Mouse (Mus musculus) midbrain, embryonic 14.5 days (tissue): ENCODE data around the gene Tgfbr2. TPM values are rescaled to one million over a fixed set of nuclear protein-coding genes. Genes with fewer than 3 reads are reported as not detected.

ENCODE experiments used
- ATAC-seq: fragments of 200-750 bp; cut with Nextera tagmentation; 2 replicates; pipeline ENCODE4 v1.8.0; 2017; ENCODE audit warnings: moderate number of reproducible peaks, moderate library complexity; ENCODE audit not compliant: low FRiP score, low TSS enrichment
- DNase-seq: peaks from one replicate; pipeline ENCODE4 v3.0.0-alpha.2; 2015
- H3K27ac ChIP-seq: fragments of 300-500 bp; sonication (generic); replicated peaks from 2 replicates; pipeline ENCODE4 v1.5.1; 2014; ENCODE audit warnings: mild to moderate bottlenecking, low read depth, low read length, moderate library complexity
- H3K27me3 ChIP-seq: fragments of 300-500 bp; sonication (generic); 2 replicates; pipeline ENCODE4 v1.6.1; 2014; ENCODE audit warnings: low read length, control low read depth, mixed read lengths; ENCODE audit not compliant: control insufficient read depth, insufficient read depth
- H3K36me3 ChIP-seq: fragments of 300-500 bp; sonication (generic); 2 replicates; pipeline ENCODE4 v1.6.1; 2014; ENCODE audit warnings: low read length, control low read depth; ENCODE audit not compliant: control insufficient read depth, insufficient read depth
- H3K4me1 ChIP-seq: fragments of 300-500 bp; sonication (generic); 2 replicates; pipeline ENCODE4 v1.6.1; 2014; ENCODE audit warnings: mild to moderate bottlenecking, antibody characterized with exemption, low read length, control low read depth; ENCODE audit not compliant: control insufficient read depth, insufficient read depth
- H3K4me2 ChIP-seq: fragments of 300-500 bp; sonication (generic); 2 replicates; pipeline ENCODE4 v1.6.1; 2014; ENCODE audit warnings: mild to moderate bottlenecking, low read length, moderate library complexity
- H3K4me3 ChIP-seq: fragments of 300-500 bp; sonication (generic); replicated peaks from 2 replicates; pipeline ENCODE4 v1.5.1; 2014; ENCODE audit warnings: low read depth, low read length
- H3K9ac ChIP-seq: fragments of 300-500 bp; sonication (generic); replicated peaks from 2 replicates; pipeline ENCODE4 v1.6.1; 2014; ENCODE audit warnings: mild to moderate bottlenecking, low read length, moderate library complexity
- H3K9me3 ChIP-seq: fragments of 300-500 bp; sonication (generic); 2 replicates; pipeline ENCODE4 v1.6.1; 2016; ENCODE audit warnings: low read length, control low read depth, mixed read lengths; ENCODE audit not compliant: control insufficient read depth
- WGBS: fragments of 180-500 bp; shearing (Covaris S2); extraction: QIAGEN DNeasy Blood & Tissue Kit; methylation state at CpG from one replicate; pipeline ENCODE4 v1.1.7; 2014; 5-methylcytosine and 5-hydroxymethylcytosine counted together
- polyA plus RNA-seq: library from polyadenylated mRNA; unstranded; fragments of >200 nt; fragmentation: Nextera tagmentation; extraction: Ambion mirVana; gene quantifications from 2 replicates; pipeline ENCODE4 v1.2.1, GENCODE M21; 2014

Gene Tgfbr2
- polyA plus RNA-seq, 1 experiment from 2014 or later: 10.4 TPM

GRCm38 (mm10) chr9:116137645-116138044, 37.5 kb downstream of the Tgfbr2 start:
- WGBS: 83% methylated on average over 3 of the region's 3 CpGs
- Histone ChIP-seq H3K27me3 (no peaks in the 10 kb centered on the region), H3K36me3 (no peaks in the 10 kb centered on the region), H3K27ac (no peak overlapping the region), H3K4me1 (no peaks in the 10 kb centered on the region), H3K4me3 (no peak overlapping the region), H3K9me3 (no peaks in the 10 kb centered on the region), H3K9ac (no peak overlapping the region), H3K4me2 (no peak overlapping the region)
- ATAC-seq (no peak), DNase-seq (no peak)

- 55% methylated on average over 5 of the region's 5 CpGs for WGBS
- ATAC-seq: no peak
- no peak overlapping the region for H3K27ac ChIP-seq
Measured at GRCm38 (mm10) chr9:116136811-116137210, 38.3 kb downstream of the Tgfbr2 start.

GRCm38 (mm10) chr9:116136146-116136545, 39.0 kb downstream of the Tgfbr2 start:
- Histone ChIP-seq H3K27me3 (no peaks in the 10 kb centered on the region), H3K4me2 (no peak overlapping the region), H3K27ac (no peak overlapping the region), H3K36me3 (no peaks in the 10 kb centered on the region), H3K9ac (no peak overlapping the region), H3K4me3 (no peak overlapping the region), H3K4me1 (no peaks in the 10 kb centered on the region), H3K9me3 (no peaks in the 10 kb centered on the region)
- DNase-seq (no peak), ATAC-seq (no peak)
- 70% methylated on average over 6 of the region's 6 CpGs for WGBS

More at GRCm38 (mm10) chr9:116136811-116137210, 38.3 kb downstream of the Tgfbr2 start:
- no peaks in the 10 kb centered on the region for H3K27me3 ChIP-seq
- no peak overlapping the region for H3K4me3 ChIP-seq
- no peaks in the 10 kb centered on the region for H3K36me3 ChIP-seq
- H3K4me1 ChIP-seq: no peaks in the 10 kb centered on the region
- peak; percentile 19 for DNase-seq
- H3K9ac ChIP-seq: no peak overlapping the region
- no peak overlapping the region for H3K4me2 ChIP-seq
- no peaks in the 10 kb centered on the region for H3K9me3 ChIP-seq

- Histone ChIP-seq H3K36me3 (no peaks in the 10 kb centered on the region), H3K9me3 (no peaks in the 10 kb centered on the region), H3K4me3 (no peak overlapping the region), H3K4me1 (no peaks in the 10 kb centered on the region), H3K4me2 (no peak overlapping the region), H3K27me3 (no peaks in the 10 kb centered on the region), H3K9ac (no peak overlapping the region), H3K27ac (no peak overlapping the region)
- WGBS: 88% methylated on average over 2 of the region's 2 CpGs
- DNase-seq (no peak), ATAC-seq (no peak)
Measured at GRCm38 (mm10) chr9:116134488-116134887, 40.7 kb downstream of the Tgfbr2 start.

GRCm38 (mm10) chr9:116133312-116133980, 41.7 kb downstream of the Tgfbr2 start:
- no peaks in the 10 kb centered on the region for H3K4me1 ChIP-seq
- ATAC-seq: no peak
- WGBS: 76% methylated on average over 6 of the region's 6 CpGs

GRCm38 (mm10) chr9:116128886-116129285, 46.3 kb downstream of the Tgfbr2 start:
- Histone ChIP-seq H3K27ac (no peak overlapping the region), H3K9ac (no peak overlapping the region), H3K4me2 (no peak overlapping the region), H3K27me3 (no peaks in the 10 kb centered on the region), H3K9me3 (no peaks in the 10 kb centered on the region), H3K4me3 (no peak overlapping the region), H3K36me3 (no peaks in the 10 kb centered on the region), H3K4me1 (no peaks in the 10 kb centered on the region)
- DNase-seq (peak; percentile 11), ATAC-seq (no peak)
- 59% methylated on average over 3 of the region's 3 CpGs for WGBS

More at GRCm38 (mm10) chr9:116133312-116133980, 41.7 kb downstream of the Tgfbr2 start:
- Histone ChIP-seq H3K4me2 (no peak overlapping the region), H3K9ac (no peak overlapping the region), H3K9me3 (no peaks in the 10 kb centered on the region), H3K27me3 (no peaks in the 10 kb centered on the region), H3K27ac (no peak overlapping the region), H3K4me3 (no peak overlapping the region), H3K36me3 (no peaks in the 10 kb centered on the region)
- DNase-seq: no peak

- no peak overlapping the region for H3K27ac ChIP-seq
- no peaks in the 10 kb centered on the region for H3K27me3 ChIP-seq
- ATAC-seq: no peak
- DNase-seq: no peak
- no peaks in the 10 kb centered on the region for H3K36me3 ChIP-seq
- 84% methylated on average over 2 of the region's 2 CpGs for WGBS
- no peaks in the 10 kb centered on the region for H3K9me3 ChIP-seq
- no peak overlapping the region for H3K9ac ChIP-seq
- H3K4me3 ChIP-seq: no peak overlapping the region
- H3K4me1 ChIP-seq: no peaks in the 10 kb centered on the region
- no peak overlapping the region for H3K4me2 ChIP-seq
Measured at GRCm38 (mm10) chr9:116128311-116128710, 46.8 kb downstream of the Tgfbr2 start.

- no peak for ATAC-seq
- no peaks in the 10 kb centered on the region for H3K36me3 ChIP-seq
- H3K27me3 ChIP-seq: no peaks in the 10 kb centered on the region
- DNase-seq: peak; percentile 24
- WGBS: 71% methylated on average over 4 of the region's 4 CpGs
- no peak overlapping the region for H3K4me2 ChIP-seq
- H3K4me3 ChIP-seq: no peak overlapping the region
- no peak overlapping the region for H3K9ac ChIP-seq
- H3K9me3 ChIP-seq: no peaks in the 10 kb centered on the region
- H3K4me1 ChIP-seq: no peaks in the 10 kb centered on the region
- no peak overlapping the region for H3K27ac ChIP-seq
Measured at GRCm38 (mm10) chr9:116126494-116126893, 48.7 kb downstream of the Tgfbr2 start.

- DNase-seq (no peak), ATAC-seq (no peak)
- H3K27me3 ChIP-seq: no peaks in the 10 kb centered on the region
- WGBS: 70% methylated on average over 9 of the region's 9 CpGs
- H3K27ac ChIP-seq: no peak overlapping the region
- no peak overlapping the region for H3K9ac ChIP-seq
- H3K4me3 ChIP-seq: no peak overlapping the region
- no peaks in the 10 kb centered on the region for H3K36me3 ChIP-seq
- H3K9me3 ChIP-seq: no peaks in the 10 kb centered on the region
- H3K4me2 ChIP-seq: no peak overlapping the region
- no peaks in the 10 kb centered on the region for H3K4me1 ChIP-seq
Measured at GRCm38 (mm10) chr9:116122969-116123589, 52.1 kb downstream of the Tgfbr2 start.
